Mouse (Mus musculus): ENCODE data around the gene Spef1.

GRCm38 (mm10) chr2:131200710-131201109 lies 13.6 kb upstream of the Spef1 start:
- TF ChIP-seq CTCF (IDR thresholded peaks at IDR 0.05; ENCODE audit: control insufficient read depth, insufficient read depth, insufficient replicate concordance, low read depth, low read length), result no peak
- TF ChIP-seq POLR2A (IDR thresholded peaks at IDR 0.05; ENCODE audit: control insufficient read depth, low read depth, low read length), result no peak

Measured in testis, adult 2 months (tissue).